Mouse (Mus musculus) heart, adult 18-20 months (tissue): ENCODE results near the gene Capza2. TPM values are rescaled to one million over a fixed set of nuclear protein-coding genes. Genes with fewer than 3 reads are reported as not detected.

Source experiments
- DNase-seq, 2 experiments: peaks; one replicate each; pipeline ENCODE4 v3.0.0; 2021 to 2022; ENCODE audit warnings: mixed read lengths in 1 of 2
- long read RNA-seq, 2 experiments: library from polyadenylated mRNA; stranded (forward); transcript quantifications; one replicate each; pipeline ENCODE4 v2.0.0; 2021
- total RNA-seq, 2 experiments: library from RNA; stranded (reverse); gene quantifications; 2 replicates each; pipeline ENCODE4 v1.2.3; 2021

Gene Capza2
- total RNA-seq = 100 to 1,000 TPM; 135 to 151 TPM
- long read RNA-seq, experiment 1, transcript Capza2-201 (10 exons, 2,537 nt) = major isoform, 290 of 300 reads
- long read RNA-seq, experiment 1, partial matches to known transcripts = 3 of 300 reads
- long read RNA-seq, experiment 1, other reads (novel, unspliced or antisense) = 5 of 300 reads
- long read RNA-seq, experiment 2, transcript Capza2-201 (10 exons, 2,537 nt) = major isoform, 178 of 186 reads
- long read RNA-seq, experiment 2, partial matches to known transcripts = 3 of 186 reads
- long read RNA-seq, experiment 2, other reads (novel, unspliced or antisense) = 5 of 186 reads

GRCm38 (mm10) chr6:17635615-17636284 is at the start of gene Capza2:
Capza2 (plus strand) TSS chr6:17636234.
- DNase-seq = peak in 1 of 2 experiments; percentile 62

- peak; percentile 70 to 85 for DNase-seq
These were observed 46.7 kb upstream of the Capza2 start for GRCm38 (mm10) chr6:17589049-17589952.

GRCm38 (mm10) chr6:17589953-17590627 is 45.9 kb upstream of the Capza2 start:
- no peak for DNase-seq

GRCm38 (mm10) chr6:17593971-17594370 is 42.1 kb upstream of the Capza2 start:
- DNase-seq = no peak

DNA sequence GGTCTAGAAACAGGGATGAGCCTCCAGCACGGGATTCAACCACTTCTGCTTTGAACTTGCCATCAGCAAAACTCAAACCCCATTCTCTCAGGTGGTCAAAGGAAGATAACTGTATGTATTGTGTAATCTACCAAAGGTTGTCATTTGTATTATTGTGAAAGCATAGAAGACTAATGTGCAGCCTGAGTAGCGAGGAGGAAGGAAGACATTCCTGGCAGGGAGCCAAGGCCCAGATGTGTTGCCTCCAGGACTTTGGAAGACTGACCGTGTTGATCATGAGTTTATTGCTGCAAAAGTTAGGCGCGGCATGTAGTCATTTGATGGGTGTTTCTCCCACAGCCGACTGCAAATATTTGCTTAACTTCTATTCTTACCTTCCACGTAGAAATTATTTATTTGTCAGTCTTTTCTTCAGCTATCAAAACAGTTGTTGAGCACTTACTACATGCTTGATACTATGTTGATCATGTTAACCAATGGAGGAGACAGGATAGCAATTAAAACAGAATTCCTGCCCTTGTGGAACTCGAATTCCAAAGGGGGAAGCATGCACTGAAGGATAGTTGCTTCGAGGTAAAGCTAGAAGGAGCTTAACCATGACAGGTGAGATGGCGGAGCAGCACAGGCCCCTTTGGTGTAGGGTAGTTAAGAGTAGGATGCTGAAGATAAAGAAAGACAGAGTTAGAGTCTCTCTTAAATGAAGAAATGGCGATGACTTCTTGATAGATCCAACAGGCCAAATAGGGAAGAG is 40.1 kb upstream of the Capza2 start:
- DNase-seq = peak; percentile 15 to 35

- DNase-seq = no peak
These were observed 36.7 kb upstream of the Capza2 start for GRCm38 (mm10) chr6:17599373-17599772.

DNA sequence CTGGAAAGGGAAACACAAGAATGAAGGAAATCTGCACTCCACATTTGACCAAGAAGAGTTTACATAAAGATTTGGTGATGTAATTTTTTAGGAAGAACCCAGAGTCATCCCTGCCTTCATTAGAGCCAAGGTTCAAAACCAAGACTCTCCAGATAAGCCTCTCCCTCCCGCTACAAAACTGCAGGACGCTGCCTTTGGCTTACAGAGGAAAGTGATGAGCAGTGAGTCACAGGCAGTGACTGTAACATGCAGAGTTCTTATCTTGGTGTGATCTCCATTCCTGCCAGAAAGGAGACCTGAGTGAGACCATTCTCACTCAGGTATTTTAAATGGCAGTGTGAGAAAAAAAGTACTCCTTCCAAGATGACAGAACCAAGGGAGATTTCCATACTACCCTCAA is 34.5 kb upstream of the Capza2 start:
- DNase-seq = no peak

DNA sequence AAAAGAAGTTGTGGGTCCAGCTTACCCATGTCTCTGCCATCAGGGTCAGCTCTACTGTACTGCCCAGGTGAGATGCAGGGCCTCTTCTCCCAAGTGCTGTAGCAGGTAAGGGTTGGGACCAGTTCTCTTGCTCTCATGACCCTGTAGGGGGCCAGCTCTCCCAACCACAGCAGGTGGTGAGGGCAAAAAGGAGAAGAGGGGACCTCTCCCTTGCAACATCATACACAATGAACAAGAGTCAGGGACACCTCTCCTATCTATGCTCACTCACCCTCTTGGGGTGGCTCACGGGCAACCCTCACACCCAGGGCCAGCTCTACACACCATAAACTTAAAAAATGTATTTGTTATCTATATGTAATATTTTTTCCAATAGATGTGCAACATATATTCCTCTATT is 29.1 kb upstream of the Capza2 start:
- no peak for DNase-seq

GRCm38 (mm10) chr6:17611352-17612010 is 24.6 kb upstream of the Capza2 start:
- DNase-seq = peak in 1 of 2 experiments; percentile 6

DNA sequence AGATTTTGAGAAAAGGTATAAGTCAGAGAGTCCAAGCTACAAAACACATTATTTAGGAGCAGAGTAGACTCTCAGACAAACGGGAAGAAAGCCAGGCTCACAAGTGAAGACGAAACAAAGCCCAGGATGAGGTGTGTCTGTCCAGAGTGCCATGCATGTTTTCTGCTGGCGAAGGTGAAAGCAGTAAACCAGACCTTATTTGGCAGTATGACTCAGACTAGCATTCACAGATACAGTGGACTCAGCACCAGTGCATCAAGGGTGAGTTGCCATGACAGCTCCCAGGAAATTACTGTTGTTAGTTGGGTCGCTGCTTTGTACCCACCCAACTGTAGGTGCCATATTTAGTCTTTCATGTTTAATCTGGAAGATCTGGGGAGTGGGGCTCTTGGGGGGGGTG is 23.4 kb upstream of the Capza2 start:
- DNase-seq = no peak

GRCm38 (mm10) chr6:17620823-17621222 is 15.2 kb upstream of the Capza2 start:
- no peak for DNase-seq

DNA sequence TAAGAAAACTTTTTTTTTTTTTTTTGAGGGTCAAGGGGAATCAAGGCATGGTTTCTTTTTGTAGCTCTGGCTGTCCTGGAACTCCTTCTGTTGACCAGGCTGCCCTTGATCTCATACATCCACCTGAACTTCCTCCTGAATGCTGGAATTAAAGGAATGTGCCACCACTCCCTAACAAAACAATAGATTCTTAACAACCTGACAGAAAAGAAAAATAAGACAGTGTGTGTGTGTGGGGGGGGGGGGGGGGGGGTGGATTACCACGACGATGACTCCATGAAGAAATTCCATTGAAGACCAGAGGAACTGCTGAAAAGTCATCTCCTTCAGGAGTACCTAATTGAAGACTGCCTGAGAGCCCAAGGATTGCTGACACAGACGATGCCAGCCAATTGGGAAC is 14.6 kb upstream of the Capza2 start:
- DNase-seq = no peak

GRCm38 (mm10) chr6:17628701-17629455 is 7.2 kb upstream of the Capza2 start:
- peak; percentile 45 to 68 for DNase-seq

DNA sequence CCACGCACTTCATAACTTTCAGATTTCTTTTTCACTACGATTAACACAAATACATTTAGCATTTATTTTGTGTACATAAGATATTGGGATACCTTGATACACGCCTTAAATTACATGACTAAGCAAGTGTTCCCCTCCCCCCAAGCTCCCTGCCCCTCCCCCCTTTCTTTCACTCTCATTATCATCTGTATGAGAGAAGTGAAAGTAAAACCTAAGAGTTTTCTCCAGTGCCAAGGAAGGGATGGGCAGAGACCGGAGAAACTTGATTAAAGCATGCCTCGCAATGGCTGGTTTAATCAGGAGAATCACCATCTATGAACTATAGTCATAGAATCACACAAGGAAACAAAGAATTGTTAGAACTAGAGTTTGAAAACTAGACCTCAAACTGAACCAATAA is 6.3 kb upstream of the Capza2 start:
- DNase-seq = peak in 1 of 2 experiments; percentile 25

DNA sequence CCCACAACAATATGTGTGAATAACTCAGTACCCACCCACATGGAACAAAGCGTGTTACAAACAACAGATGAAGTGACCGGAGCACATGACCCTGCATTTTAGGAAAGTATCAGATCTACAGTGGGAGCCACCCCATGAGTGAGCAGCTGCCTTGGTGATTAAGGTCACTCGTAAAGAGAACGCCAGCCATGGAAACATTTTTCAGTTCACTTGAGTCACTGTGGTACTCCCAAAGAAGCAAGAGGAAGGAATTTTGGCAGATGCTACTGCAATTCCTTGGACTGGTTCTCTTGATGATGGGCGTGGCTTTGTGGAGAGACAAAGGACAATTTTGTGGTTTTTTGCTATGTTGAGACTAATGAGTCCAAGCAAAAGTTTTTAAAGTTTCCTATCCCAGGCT is 4.4 kb upstream of the Capza2 start:
- peak in 1 of 2 experiments; percentile 67 for DNase-seq

DNA sequence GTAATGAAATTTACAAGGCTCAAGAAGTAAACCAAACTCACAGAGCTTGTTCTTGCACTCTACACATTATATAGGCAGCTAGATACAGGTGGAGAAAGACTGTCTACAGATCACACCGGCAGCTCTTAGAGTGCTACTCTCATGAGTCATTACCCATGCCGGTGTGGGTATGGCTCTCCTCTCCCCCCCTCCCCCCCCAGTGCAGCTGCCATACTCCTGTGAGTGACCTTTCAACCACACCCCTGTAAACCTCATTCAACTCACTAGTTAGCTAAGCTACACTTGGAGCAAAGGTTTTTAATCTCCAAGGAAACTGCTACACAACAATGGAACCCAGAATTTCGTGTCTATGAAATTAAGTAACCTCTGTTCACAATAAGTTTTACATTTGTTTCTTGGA is 2.2 kb upstream of the Capza2 start:
- no peak for DNase-seq

DNA sequence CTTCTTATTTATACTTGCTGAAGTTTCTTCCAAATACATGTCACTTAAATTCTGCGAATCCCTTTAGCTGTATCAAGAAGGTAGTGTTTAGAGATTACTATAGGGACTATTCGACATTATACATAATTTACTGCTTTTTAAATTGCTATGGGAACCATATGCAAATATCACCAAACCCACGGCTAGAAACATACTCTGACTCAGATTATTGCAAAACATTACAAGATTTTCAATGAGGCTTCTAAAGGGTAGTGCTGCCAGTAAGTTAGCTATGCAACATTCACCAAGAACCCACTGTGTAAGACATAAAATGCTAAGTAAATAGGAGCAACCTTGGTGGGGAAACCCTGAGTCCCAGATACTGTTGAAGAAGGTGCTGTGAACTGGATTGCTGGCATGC is 1.0 kb upstream of the Capza2 start:
- DNase-seq = no peak

GRCm38 (mm10) chr6:17636764-17637170 is 733 bp downstream of the Capza2 start:
- peak; percentile 94 to 97 for DNase-seq

DNA sequence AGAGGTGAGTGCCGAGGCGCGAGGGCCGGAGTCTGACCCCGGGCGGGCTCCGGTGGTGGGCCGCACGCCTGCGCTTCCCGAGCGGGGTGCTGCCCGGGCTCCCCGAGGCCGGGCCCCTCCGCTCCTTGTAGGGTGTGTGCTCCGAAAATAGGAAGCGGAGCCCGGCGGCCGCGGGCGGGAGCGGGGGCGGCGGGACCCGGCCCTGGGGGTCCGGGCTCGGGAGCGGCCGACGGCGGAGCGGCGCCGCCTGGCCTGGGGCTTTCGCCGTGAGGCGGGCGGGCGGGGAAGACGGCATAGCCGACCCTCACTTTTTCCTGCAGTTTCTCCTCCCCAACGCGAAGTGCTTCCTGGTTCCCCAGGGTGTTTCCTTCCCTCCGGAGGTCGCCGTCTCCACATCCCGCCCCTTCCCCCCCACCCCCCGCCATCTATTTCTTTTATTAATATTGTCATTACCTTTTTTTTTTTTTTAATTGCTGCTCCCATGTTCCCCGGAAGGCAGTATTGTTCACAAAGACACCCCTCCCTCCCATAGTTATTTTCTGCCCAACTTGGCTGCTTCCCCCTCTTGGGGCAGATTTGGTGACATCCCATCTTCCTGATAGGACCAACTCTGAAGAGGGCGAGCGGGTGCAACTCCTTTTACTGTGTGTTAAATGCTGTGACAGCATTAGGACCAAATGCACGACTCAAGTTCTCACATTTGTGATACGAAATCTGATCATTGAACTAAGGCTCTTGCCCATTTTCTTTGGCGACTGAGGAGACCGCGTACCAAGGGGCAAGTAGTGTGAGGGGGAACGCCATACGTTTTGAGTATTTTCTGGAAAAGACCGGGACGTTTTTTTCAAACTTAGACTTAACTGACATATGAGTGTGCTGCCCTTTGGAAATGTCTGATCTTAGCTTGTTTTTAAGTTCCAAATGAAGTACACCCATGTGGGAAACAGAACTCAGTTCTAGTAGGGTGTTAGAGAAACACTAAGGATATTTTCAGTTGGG is 1.5 kb downstream of the Capza2 start:
- DNase-seq = peak; percentile 58 to 66
